Mouse (Mus musculus): ENCODE results near the gene Notch2. TPM values are rescaled to one million over a fixed set of nuclear protein-coding genes. Genes with fewer than 3 reads are reported as not detected.

Notch2 gene
- total RNA-seq, 1 experiment from 2014 or later: 48.9 TPM

- no peak for ATAC-seq (replicated peaks; ENCODE audit: low read depth, poor library complexity, severe bottlenecking)
These were observed 20.1 kb upstream of the Notch2 start for GRCm38 (mm10) chr3:97993196-97993595.

DNA sequence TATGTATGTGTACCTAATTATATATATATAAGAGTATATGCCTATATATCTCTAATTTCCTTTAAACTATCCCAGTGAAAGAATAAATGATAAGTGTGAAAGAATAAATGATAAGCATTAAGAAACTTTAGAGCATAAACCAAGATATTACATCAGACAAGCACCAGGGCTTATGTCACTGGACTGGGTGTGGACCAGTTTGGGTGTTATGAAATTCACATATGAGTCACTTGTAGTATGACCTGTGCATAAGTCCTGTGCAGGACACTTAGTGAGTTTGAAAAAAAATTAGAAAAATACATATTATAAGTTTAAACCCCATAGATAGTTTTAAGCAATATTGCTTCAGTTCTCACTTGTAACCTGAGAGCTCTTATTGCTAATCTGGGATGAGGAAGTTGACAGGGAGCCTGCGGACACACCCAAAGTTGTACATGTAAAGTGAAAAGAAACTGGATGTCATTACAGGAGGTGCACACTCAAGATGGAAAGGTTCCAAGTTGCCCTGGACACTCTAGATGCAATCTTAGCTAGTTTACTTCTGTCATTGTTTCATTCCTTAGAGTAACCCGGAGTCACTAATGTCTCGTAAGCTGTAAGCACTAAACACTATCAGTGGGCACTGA is 19.3 kb upstream of the Notch2 start:
- ATAC-seq (replicated peaks; ENCODE audit: low read depth, poor library complexity, severe bottlenecking): peak; percentile 42

DNA sequence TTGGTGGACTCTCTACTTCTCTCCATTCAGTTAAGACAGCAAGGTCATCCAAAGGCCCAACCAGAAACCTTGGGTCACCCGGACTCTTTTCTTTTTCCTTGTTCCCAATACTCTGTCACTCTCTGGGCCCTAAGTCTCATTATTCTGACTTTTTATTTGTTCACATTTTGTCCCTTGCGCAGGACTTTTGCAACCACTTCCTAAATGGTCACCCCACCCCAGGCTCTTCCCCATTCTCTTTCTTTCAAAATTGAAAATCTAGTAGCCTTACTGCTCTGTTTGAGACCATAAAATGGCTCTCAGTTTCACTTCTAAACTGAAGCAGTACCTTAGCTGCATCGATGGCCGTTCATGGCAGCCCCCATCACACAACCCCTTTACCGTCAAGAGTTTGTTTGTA is 18.5 kb upstream of the Notch2 start:
- peak; percentile 55 for ATAC-seq (replicated peaks; ENCODE audit: low read depth, poor library complexity, severe bottlenecking)

DNA sequence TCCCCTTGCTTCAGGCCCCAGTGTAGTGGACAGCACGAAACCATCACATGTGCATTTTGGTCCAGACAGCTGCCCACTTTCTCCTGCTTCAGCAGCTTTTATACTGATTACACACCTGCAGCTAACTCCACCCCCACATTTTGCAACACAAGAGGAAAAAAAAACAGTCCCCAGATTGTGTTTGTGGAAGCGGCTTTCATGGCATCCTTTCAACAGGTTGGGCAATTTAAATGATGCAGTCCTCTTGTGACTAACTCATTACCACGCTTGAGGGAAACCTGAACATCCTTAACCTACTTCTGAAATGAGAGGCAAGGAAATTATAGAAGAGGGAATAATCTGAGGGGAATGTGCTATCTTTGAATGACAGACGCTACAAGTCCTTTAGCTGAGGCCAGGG is 15.0 kb upstream of the Notch2 start:
- no peak for ATAC-seq (replicated peaks; ENCODE audit: low read depth, poor library complexity, severe bottlenecking)

- ATAC-seq (replicated peaks; ENCODE audit: low read depth, poor library complexity, severe bottlenecking): no peak; the same call in 1 of the 2 replicates
These were observed 9.8 kb upstream of the Notch2 start for GRCm38 (mm10) chr3:98003558-98003957.

DNA sequence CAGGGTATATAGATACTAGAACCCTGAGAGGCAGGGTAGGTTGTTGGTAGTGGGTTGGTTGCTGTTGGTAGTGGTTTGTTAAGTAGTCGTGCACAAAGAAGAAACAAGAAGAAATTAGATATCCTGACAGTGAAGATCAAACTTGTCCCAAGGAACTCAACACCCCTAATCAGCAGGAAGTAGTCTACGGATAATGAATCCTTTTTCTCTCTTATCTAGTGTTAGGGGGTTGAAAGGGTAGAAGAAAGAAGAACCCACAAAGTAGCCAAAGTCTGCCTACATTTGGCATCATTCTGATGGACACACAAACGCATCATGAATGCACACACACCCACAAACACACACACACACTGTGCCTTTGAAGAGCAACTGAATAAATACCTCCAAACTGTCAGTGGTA is 9.1 kb upstream of the Notch2 start:
- no peak for ATAC-seq (replicated peaks; ENCODE audit: low read depth, poor library complexity, severe bottlenecking)

- peak; percentile 82 for ATAC-seq (replicated peaks; ENCODE audit: low read depth, poor library complexity, severe bottlenecking)
These were observed 8.0 kb upstream of the Notch2 start for GRCm38 (mm10) chr3:98005306-98005705.

GRCm38 (mm10) chr3:98006046-98006691 is 7.2 kb upstream of the Notch2 start:
- no peak for ATAC-seq (replicated peaks; ENCODE audit: low read depth, poor library complexity, severe bottlenecking)

GRCm38 (mm10) chr3:98006973-98007372 is 6.4 kb upstream of the Notch2 start:
- ATAC-seq (replicated peaks; ENCODE audit: low read depth, poor library complexity, severe bottlenecking): no peak

GRCm38 (mm10) chr3:98008143-98008542 is 5.2 kb upstream of the Notch2 start:
- ATAC-seq (replicated peaks; ENCODE audit: low read depth, poor library complexity, severe bottlenecking): no peak

DNA sequence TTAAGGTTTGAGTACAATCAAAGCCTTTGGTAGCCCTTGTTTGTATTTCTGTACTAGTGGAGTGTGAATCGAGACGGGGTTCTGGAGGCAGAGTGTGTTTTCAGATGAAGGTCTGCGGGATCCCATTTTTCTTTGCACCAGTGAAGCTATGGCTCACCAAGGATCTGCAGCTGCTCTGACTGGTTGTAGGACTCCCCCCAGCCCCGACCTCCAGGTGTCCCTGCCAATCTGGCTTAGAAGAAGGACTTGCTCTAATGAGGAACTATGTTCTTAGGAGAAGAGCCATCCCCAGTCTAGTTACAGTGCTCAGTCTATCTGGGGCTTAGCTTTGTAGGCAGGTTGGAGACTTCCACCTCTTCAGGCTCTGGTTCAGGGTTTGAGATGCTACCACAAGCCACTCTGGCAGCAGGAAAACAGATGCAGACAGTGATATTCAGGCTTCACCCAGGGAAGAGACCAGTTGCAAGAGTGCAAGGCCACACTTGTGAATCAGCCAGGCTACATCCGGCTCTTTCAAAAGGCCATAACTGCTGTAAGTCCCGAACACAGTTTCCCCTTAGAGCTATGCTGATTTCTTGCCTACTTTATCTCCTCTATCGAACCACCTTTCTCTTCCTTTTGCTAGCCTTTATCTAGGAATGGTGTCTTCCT is 4.0 kb upstream of the Notch2 start:
- peak; percentile 24 for ATAC-seq (replicated peaks; ENCODE audit: low read depth, poor library complexity, severe bottlenecking)

DNA sequence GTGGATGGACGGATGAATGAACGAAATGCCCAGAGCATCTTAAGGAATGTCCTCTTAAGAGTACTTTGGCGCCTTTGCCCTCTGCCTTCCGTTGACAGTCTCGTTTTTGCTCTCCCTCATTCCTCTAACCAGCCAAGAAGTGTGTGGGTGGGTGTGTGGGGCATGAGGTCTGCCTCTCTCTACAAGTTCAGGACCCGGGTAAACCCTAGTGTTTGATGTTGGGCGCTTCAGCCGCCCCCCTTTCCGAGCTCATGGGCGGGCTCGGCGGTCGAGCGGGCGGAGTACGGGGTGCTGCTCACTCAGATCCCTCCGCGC is 284 bp upstream of the Notch2 start:
- peak; percentile 84 for ATAC-seq (replicated peaks; ENCODE audit: low read depth, poor library complexity, severe bottlenecking)

DNA sequence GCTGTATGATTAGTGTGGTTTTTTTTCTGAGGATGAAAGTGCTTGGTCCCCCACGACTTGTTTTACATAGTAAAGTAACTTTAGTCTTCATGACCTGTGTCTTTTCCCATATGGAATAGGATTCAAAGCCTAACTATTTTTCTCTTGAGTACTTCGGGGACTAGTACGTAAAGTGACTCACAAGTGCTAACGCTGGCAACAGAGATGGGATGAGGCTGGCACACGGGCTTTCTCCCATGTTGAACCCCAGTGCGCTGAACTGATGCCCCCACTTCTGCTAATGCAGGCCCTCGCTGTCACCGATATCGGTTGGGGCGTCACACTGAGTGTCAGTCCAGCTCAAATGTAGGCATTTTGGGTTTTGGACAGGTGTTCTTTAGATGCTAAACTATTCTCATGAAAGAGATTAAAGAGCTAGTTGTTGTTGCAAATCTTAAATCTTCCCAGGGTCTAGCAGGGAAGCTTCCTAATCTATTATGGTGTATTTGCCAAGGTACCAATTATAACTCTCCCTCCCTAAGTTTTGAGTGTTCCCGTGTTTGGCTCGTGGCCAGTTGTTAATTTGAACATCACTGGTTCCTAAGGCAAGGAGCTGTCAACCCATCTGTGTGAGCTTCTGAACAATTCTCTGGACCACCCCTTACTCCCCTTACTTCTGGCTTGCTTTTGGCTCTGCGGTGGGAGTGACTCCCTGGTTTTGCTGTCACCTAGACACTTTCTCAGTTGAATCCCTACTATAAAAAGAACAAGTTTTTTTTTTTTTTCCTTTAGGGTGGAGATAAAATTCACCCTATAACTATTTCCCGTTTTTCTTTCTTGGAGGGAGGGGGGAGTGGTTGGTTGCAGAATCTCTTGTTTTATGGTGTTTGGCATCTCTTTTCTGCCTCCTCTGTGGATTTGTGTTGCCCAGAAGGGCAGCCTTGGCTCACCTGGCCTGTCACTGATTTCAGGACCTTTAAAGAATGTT is 2.2 kb downstream of the Notch2 start:
- ATAC-seq (replicated peaks; ENCODE audit: low read depth, poor library complexity, severe bottlenecking): no peak

- no peak for ATAC-seq (replicated peaks; ENCODE audit: low read depth, poor library complexity, severe bottlenecking)
These were observed 3.7 kb downstream of the Notch2 start for GRCm38 (mm10) chr3:98016901-98017591.

GRCm38 (mm10) chr3:98018187-98018586 is 4.9 kb downstream of the Notch2 start:
- no peak for ATAC-seq (replicated peaks; ENCODE audit: low read depth, poor library complexity, severe bottlenecking)

DNA sequence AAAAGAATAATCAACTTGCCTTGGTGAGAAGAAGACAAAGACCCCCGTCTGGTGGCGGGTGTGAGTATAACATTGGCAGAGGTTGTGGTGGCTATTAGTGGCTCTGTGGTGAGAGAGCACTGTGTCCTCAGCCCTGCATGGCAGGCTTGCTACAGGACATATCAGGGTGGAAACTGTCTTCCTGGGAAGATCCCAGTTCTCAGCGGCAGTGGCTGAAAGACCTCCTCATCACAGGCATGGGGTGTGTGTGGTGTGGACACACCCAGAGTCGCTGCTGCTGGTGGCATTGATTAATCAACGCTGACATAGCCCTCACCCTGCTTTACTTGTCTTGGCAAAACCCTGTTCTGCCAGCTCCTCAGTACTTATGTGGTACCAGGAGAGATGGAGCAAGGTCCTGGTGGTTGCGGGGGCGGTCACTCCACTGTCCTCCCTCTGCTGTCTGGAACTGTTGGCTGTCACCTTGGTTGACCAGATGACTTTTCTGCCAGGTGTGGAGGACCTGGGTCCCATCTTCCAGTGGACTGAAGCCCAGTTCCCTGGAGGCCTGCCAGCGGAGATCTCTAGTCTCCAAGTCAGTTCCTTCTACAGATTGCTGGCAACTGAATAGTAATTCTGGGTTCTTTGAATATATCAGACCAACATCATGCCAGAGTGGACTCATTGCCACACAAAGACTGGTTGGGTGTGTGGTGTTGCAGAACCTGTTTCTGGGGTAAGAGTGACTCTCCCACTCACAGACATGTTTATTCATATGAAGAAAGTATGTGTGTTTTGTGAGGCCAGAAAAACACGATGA is 7.3 kb downstream of the Notch2 start:
- ATAC-seq (replicated peaks; ENCODE audit: low read depth, poor library complexity, severe bottlenecking): peak; percentile 62

GRCm38 (mm10) chr3:98024288-98024848 is 11.0 kb downstream of the Notch2 start:
- peak; percentile 19 for ATAC-seq (replicated peaks; ENCODE audit: low read depth, poor library complexity, severe bottlenecking)

DNA sequence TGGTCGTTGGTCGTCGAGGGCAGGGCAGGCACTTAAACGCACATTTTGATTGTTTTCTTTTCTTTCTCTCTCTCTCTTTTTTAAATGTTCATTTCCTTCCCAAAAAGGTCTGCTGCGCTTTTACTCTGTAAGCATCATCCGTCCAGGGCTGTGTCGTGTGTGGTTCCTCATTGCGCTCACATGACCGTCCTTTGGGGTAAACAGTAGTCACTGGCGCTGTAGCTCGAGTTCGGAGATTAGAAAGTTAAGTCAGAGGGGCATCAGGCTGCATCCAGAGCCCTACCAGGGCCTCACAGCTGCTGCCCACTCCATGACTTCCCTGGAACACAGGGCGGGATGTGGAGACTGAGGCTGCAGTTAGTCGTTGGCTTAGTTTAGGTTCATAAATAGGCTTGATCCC is 12.2 kb downstream of the Notch2 start:
- ATAC-seq (replicated peaks; ENCODE audit: low read depth, poor library complexity, severe bottlenecking): peak; percentile 64

Data from common myeloid progenitor, adult 5-6 weeks (primary cell).